Comparison of ENCODE assay signal across 8 mouse cellular contexts in the genomic region with DNA sequence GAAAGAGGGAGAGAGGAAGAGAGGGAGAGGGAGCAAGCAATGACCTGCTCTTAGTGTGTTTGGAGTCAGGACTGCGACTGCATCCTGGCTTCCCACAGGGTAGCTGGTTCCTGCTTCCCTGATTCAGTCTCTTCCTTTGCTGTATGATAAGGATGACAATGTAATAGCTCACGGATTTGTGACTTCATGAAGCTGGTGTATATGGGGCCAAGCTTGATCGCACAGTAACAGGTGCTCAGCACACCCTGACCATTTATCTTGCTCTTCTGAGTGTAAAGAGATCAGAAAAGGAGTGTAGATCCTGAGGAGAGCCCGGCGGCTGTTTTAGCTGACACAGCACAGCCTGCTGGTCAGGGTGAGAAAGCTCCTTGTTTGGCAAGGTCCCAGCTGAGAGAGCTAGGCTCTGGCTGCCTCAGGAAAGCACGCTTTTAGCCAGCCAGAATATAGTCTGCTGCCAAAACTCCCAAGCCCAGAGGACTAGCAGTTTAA.
DNase-seq lines count a peak whose midpoint lies in the region; ATAC-seq and TF ChIP-seq lines count a peak whose summit lies in the region.

No protein-coding gene starts in this region.

- no peak for ATAC-seq in inflammation-experienced regulatory T-cells, adult 6 months

- H3K27ac ChIP-seq in left cerebral cortex, adult 2 months, result no peak overlapping the region; the same call in 1 of the 2 replicates

- H3K4me3 ChIP-seq in left cerebral cortex, adult 2 months, result no peak overlapping the region

- peak; percentile 68 for TF ChIP-seq CTCF in left cerebral cortex, adult 2 months (IDR thresholded peaks at IDR 0.05)

- DNase-seq in adrenal gland, adult 18-20 months (ENCODE audit: low spot score in 2 of 2), result peak; percentile 68 to 69
- peak; percentile 70 for DNase-seq in embryo, embryonic 10 days (ENCODE audit: low spot score)
- DNase-seq in gastrocnemius, postnatal 14 days, result peak; percentile 88
- DNase-seq in induced T-regulatory cell, adult 2 months (ENCODE audit: low read depth), result peak; percentile 14
- peak; percentile 69 to 75 for DNase-seq in left cerebral cortex, adult 2 months (ENCODE audit: extremely low spot score in 1 of 2, low spot score in 2 of 2)
- DNase-seq in mesoderm, embryonic 11.5 days (ENCODE audit: low read depth, low spot score), result peak; percentile 62
- peak; percentile 70 to 86 for DNase-seq in right cerebral cortex, postnatal 36 days (ENCODE audit: low spot score in 2 of 2)

- intact Hi-C loops in gastrocnemius, postnatal 14 days (cut with DNase I; ENCODE audit: low total_unique reads), result no loop called here
- intact Hi-C loops in left cerebral cortex, adult 2 months (cut with DNase I), result loop anchor here (5.0 kb wide), 3 partner anchors 78 to 307 kb away; a partner anchor contains a TSS

Comparison
In these comparisons a context has a peak if more than half of its experiments do, and no peak if none do; other contexts are left out.
1. DNase-seq: peak in every context shown above with its lines; median percentile 88 in gastrocnemius, postnatal 14 days; 78 in right cerebral cortex, postnatal 36 days; 72 in left cerebral cortex, adult 2 months; 70 in embryo, embryonic 10 days; 68 in adrenal gland, adult 18-20 months; 62 in mesoderm, embryonic 11.5 days; 14 in induced T-regulatory cell, adult 2 months.